Mouse (Mus musculus) hindbrain, embryonic 15.5 days (tissue): ENCODE measurements around the gene Akirin2. TPM values are rescaled to one million over a fixed set of nuclear protein-coding genes. Genes with fewer than 3 reads are reported as not detected.

Source experiments
- ATAC-seq: fragments of 200-750 bp; cut with Nextera tagmentation; 2 replicates; pipeline ENCODE4 v1.8.0; 2017; ENCODE audit warnings: low read depth, moderate number of reproducible peaks, moderate TSS enrichment; ENCODE audit not compliant: low FRiP score
- H3K27ac ChIP-seq: fragments of 300-500 bp; sonication (generic); replicated peaks from 2 replicates; pipeline ENCODE4 v1.5.1; 2015; ENCODE audit warnings: mild to moderate bottlenecking, inconsistent platforms
- H3K27me3 ChIP-seq: fragments of 300-500 bp; sonication (generic); 2 replicates; pipeline ENCODE4 v1.6.1; 2015; ENCODE audit warnings: control low read depth, inconsistent platforms
- H3K36me3 ChIP-seq: fragments of 300-500 bp; sonication (generic); 2 replicates; pipeline ENCODE4 v1.6.1; 2015; ENCODE audit warnings: control low read depth, inconsistent platforms
- H3K4me1 ChIP-seq: fragments of 300-500 bp; sonication (generic); replicated peaks from 2 replicates; pipeline ENCODE4 v1.6.1; 2015; ENCODE audit warnings: control low read depth, inconsistent platforms
- H3K4me2 ChIP-seq: fragments of 300-500 bp; sonication (generic); 2 replicates; pipeline ENCODE4 v1.6.1; 2015; ENCODE audit warnings: moderate library complexity, mild to moderate bottlenecking, inconsistent platforms
- H3K4me3 ChIP-seq: fragments of 300-500 bp; sonication (generic); 2 replicates; pipeline ENCODE4 v1.5.1; 2015; ENCODE audit warnings: mild to moderate bottlenecking, inconsistent platforms
- H3K9ac ChIP-seq: fragments of 300-500 bp; sonication (generic); 2 replicates; pipeline ENCODE4 v1.6.1; 2015; ENCODE audit warnings: inconsistent platforms
- H3K9me3 ChIP-seq: fragments of 300-500 bp; sonication (generic); 2 replicates; pipeline ENCODE4 v1.6.1; 2016; ENCODE audit warnings: control low read depth, inconsistent platforms
- WGBS: fragments of 180-500 bp; shearing (Covaris S2); methylation state at CpG from one replicate; pipeline ENCODE4 v1.1.7; 2015; 5-methylcytosine and 5-hydroxymethylcytosine counted together
- polyA plus RNA-seq: library from polyadenylated mRNA; unstranded; fragments of >200 nt; fragmentation: Nextera tagmentation; extraction: Ambion mirVana; gene quantifications from 2 replicates; pipeline ENCODE4 v1.2.1, GENCODE M21; 2015

The Akirin2 gene
- 89.8 and 94.8 TPM in 2 replicates for polyA plus RNA-seq

GRCm38 (mm10) chr4:34550748-34551097, at the start of gene Akirin2:
Gene Akirin2, plus strand, starts transcription at chr4:34550937.
- Histone ChIP-seq H3K4me3 (peak within 1 kb of the TSS; percentile 75), H3K4me1 (peaks cover 35% of the 10 kb centered on the region), H3K9ac (peak within 1 kb of the TSS; percentile 98), H3K9me3 (no peaks in the 10 kb centered on the region), H3K27me3 (no peaks in the 10 kb centered on the region), H3K27ac (peak within 1 kb of the TSS; percentile 95), H3K36me3 (no peaks in the 10 kb centered on the region), H3K4me2 (peak within 1 kb of the TSS; percentile 70)
- WGBS, result 2% methylated on average over 26 of the region's 53 CpGs
- no peak for ATAC-seq

- H3K27me3 ChIP-seq, result no peaks in the 10 kb centered on the region
- no peak for ATAC-seq
- no peaks in the 10 kb centered on the region for H3K9me3 ChIP-seq
- no peaks in the 10 kb centered on the region for H3K4me1 ChIP-seq
- no peaks in the 10 kb centered on the region for H3K36me3 ChIP-seq
- no peak overlapping the region for H3K4me2 ChIP-seq
- H3K27ac ChIP-seq, result no peak overlapping the region
- H3K9ac ChIP-seq, result no peak overlapping the region
- H3K4me3 ChIP-seq, result no peak overlapping the region
- WGBS, result 84% methylated on average over 3 of the region's 3 CpGs
These were observed 40.4 kb upstream of the Akirin2 start for GRCm38 (mm10) chr4:34510305-34510704.

- Histone ChIP-seq H3K4me1 (0 out of 2 replicates have a peak, but pooled peaks cover 3% of the 10 kb centered on the region), H3K4me2 (no peak overlapping the region), H3K4me3 (no peak overlapping the region), H3K9me3 (no peaks in the 10 kb centered on the region), H3K27ac (no peak overlapping the region), H3K9ac (no peak overlapping the region), H3K36me3 (no peaks in the 10 kb centered on the region), H3K27me3 (no peaks in the 10 kb centered on the region)
- 72% methylated on average over 3 of the region's 3 CpGs for WGBS
- no peak for ATAC-seq
These were observed 27.9 kb upstream of the Akirin2 start for GRCm38 (mm10) chr4:34522846-34523245.

GRCm38 (mm10) chr4:34523586-34523985, 27.2 kb upstream of the Akirin2 start:
- no peak overlapping the region for H3K9ac ChIP-seq
- H3K9me3 ChIP-seq, result no peaks in the 10 kb centered on the region
- no peaks in the 10 kb centered on the region for H3K36me3 ChIP-seq
- no peaks in the 10 kb centered on the region for H3K27me3 ChIP-seq
- no peak for ATAC-seq
- WGBS, result 77% methylated on average over 4 of the region's 4 CpGs
- H3K27ac ChIP-seq, result no peak overlapping the region
- no peak overlapping the region for H3K4me3 ChIP-seq
- no peak overlapping the region for H3K4me2 ChIP-seq
- H3K4me1 ChIP-seq, result 0 out of 2 replicates have a peak, but pooled peaks cover 3% of the 10 kb centered on the region

- 89% methylated on average over 3 of the region's 3 CpGs for WGBS
- H3K9ac ChIP-seq, result no peak overlapping the region
- no peak for ATAC-seq
These were observed 24.0 kb upstream of the Akirin2 start for GRCm38 (mm10) chr4:34526771-34527170.

GRCm38 (mm10) chr4:34528430-34529100, 22.2 kb upstream of the Akirin2 start:
- Histone ChIP-seq H3K27me3 (no peaks in the 10 kb centered on the region), H3K4me3 (no peak overlapping the region), H3K9ac (no peak overlapping the region), H3K9me3 (no peaks in the 10 kb centered on the region), H3K4me1 (0 out of 2 replicates have a peak, but pooled peaks cover 1% of the 10 kb centered on the region), H3K36me3 (no peaks in the 10 kb centered on the region), H3K4me2 (no peak overlapping the region), H3K27ac (no peak overlapping the region)
- 93% methylated on average over 1 of the region's 1 CpGs for WGBS
- ATAC-seq, result no peak

More at GRCm38 (mm10) chr4:34526771-34527170, 24.0 kb upstream of the Akirin2 start:
- Histone ChIP-seq H3K4me3 (no peak overlapping the region), H3K4me1 (0 out of 2 replicates have a peak, but pooled peaks cover 3% of the 10 kb centered on the region), H3K27me3 (no peaks in the 10 kb centered on the region), H3K36me3 (no peaks in the 10 kb centered on the region), H3K9me3 (no peaks in the 10 kb centered on the region), H3K4me2 (no peak overlapping the region), H3K27ac (no peak overlapping the region)

- Histone ChIP-seq H3K27me3 (no peaks in the 10 kb centered on the region), H3K36me3 (no peaks in the 10 kb centered on the region), H3K4me1 (no peaks in the 10 kb centered on the region), H3K4me2 (no peak overlapping the region), H3K27ac (no peak overlapping the region), H3K4me3 (no peak overlapping the region), H3K9ac (no peak overlapping the region), H3K9me3 (no peaks in the 10 kb centered on the region)
- ATAC-seq, result no peak
- WGBS, result 60% methylated on average over 4 of the region's 4 CpGs
These were observed 21.4 kb upstream of the Akirin2 start for GRCm38 (mm10) chr4:34529379-34529778.

- Histone ChIP-seq H3K4me3 (no peak overlapping the region), H3K4me1 (no peaks in the 10 kb centered on the region), H3K4me2 (no peak overlapping the region), H3K9ac (no peak overlapping the region), H3K36me3 (no peaks in the 10 kb centered on the region), H3K9me3 (no peaks in the 10 kb centered on the region), H3K27ac (no peak overlapping the region), H3K27me3 (no peaks in the 10 kb centered on the region)
- ATAC-seq, result no peak
- WGBS, result 82% methylated on average over 6 of the region's 6 CpGs
These were observed 20.8 kb upstream of the Akirin2 start for GRCm38 (mm10) chr4:34529941-34530340.

- Histone ChIP-seq H3K36me3 (no peaks in the 10 kb centered on the region), H3K4me2 (peak overlapping the region; percentile 70), H3K27me3 (no peaks in the 10 kb centered on the region), H3K9me3 (no peaks in the 10 kb centered on the region), H3K9ac (peak overlapping the region; percentile 98), H3K4me3 (peak overlapping the region; percentile 75), H3K4me1 (peaks cover 29% of the 10 kb centered on the region), H3K27ac (peak overlapping the region; percentile 95)
- peak; percentile 96 for ATAC-seq
- 3% methylated on average over 38 of the region's 38 CpGs for WGBS
These were observed 573 bp upstream of the Akirin2 start for GRCm38 (mm10) chr4:34549981-34550747.

- H3K4me1 ChIP-seq, result peaks cover 40% of the 10 kb centered on the region
- H3K36me3 ChIP-seq, result no peaks in the 10 kb centered on the region
- peak; percentile 69 for ATAC-seq
- H3K9me3 ChIP-seq, result no peaks in the 10 kb centered on the region
- peak overlapping the region; percentile 95 for H3K27ac ChIP-seq
- peak overlapping the region; percentile 98 for H3K9ac ChIP-seq
- peak overlapping the region; percentile 75 for H3K4me3 ChIP-seq
- under 1% methylated on average over 44 of the region's 50 CpGs for WGBS
- peak overlapping the region; percentile 70 for H3K4me2 ChIP-seq
- no peaks in the 10 kb centered on the region for H3K27me3 ChIP-seq
These were observed 517 bp downstream of the Akirin2 start for GRCm38 (mm10) chr4:34551098-34551809.

GRCm38 (mm10) chr4:34551966-34552365, 1.2 kb downstream of the Akirin2 start:
- WGBS, result 17% methylated on average over 3 of the region's 3 CpGs
- peaks cover 47% of the 10 kb centered on the region for H3K4me1 ChIP-seq
- H3K9me3 ChIP-seq, result no peaks in the 10 kb centered on the region
- H3K4me2 ChIP-seq, result peak overlapping the region; percentile 70
- H3K9ac ChIP-seq, result peak overlapping the region; percentile 98
- peak overlapping the region; percentile 75 for H3K4me3 ChIP-seq
- H3K27me3 ChIP-seq, result no peaks in the 10 kb centered on the region
- H3K27ac ChIP-seq, result peak overlapping the region; percentile 95; the same call in 1 of the 2 replicates
- ATAC-seq, result no peak
- no peaks in the 10 kb centered on the region for H3K36me3 ChIP-seq

GRCm38 (mm10) chr4:34554596-34554995, 3.9 kb downstream of the Akirin2 start:
- no peaks in the 10 kb centered on the region for H3K27me3 ChIP-seq
- no peak overlapping the region for H3K4me3 ChIP-seq
- WGBS, result 19% methylated on average over 1 of the region's 1 CpGs
- H3K27ac ChIP-seq, result no peak overlapping the region
- no peaks in the 10 kb centered on the region for H3K36me3 ChIP-seq
- H3K9me3 ChIP-seq, result no peaks in the 10 kb centered on the region
- H3K4me1 ChIP-seq, result peaks cover 57% of the 10 kb centered on the region
- no peak for ATAC-seq
- no peak overlapping the region for H3K4me2 ChIP-seq
- no peak overlapping the region for H3K9ac ChIP-seq
